Comparison of ENCODE assay signal across 22 mouse cellular contexts in genomic region chr8:107088526-107089063, GRCm38 (mm10). TPM values are rescaled to one million over a fixed set of nuclear protein-coding genes. Genes with fewer than 3 reads are reported as not detected.
"Had no signal": no experiment of that assay in that cellular context is flagged by ENCODE, and none has a peak within 500 bp of the region (broad histone marks: within the 10 kb centered on the region; RNA-seq: fewer than 3 reads in every experiment).

No protein-coding gene starts in this region.

- H3K9me3 ChIP-seq: liver, embryonic 15.5 days; lung, embryonic 15.5 days; megakaryocyte, embryonic 14.5 days; midbrain, embryonic 13.5 days; midbrain, embryonic 15.5 days had no signal

- H3K27ac ChIP-seq: liver, embryonic 15.5 days; lung, embryonic 15.5 days; macrophage; midbrain, embryonic 13.5 days; midbrain, embryonic 15.5 days; neural tube, embryonic 12.5 days had no signal

- H3K4me1 ChIP-seq: liver, embryonic 15.5 days; lung, embryonic 15.5 days; midbrain, embryonic 13.5 days; neural tube, embryonic 12.5 days had no signal

- H3K4me2 ChIP-seq: liver, embryonic 15.5 days; lung, embryonic 15.5 days; midbrain, embryonic 13.5 days; midbrain, embryonic 15.5 days; neural tube, embryonic 12.5 days had no signal

- ATAC-seq: liver, postnatal 0 days; lung, postnatal 0 days; midbrain, embryonic 13.5 days; midbrain, embryonic 15.5 days had no signal

- H3K27me3 ChIP-seq: liver, embryonic 15.5 days; lung, embryonic 15.5 days; megakaryocyte, embryonic 14.5 days; midbrain, embryonic 13.5 days; midbrain, embryonic 15.5 days; neural tube, embryonic 12.5 days had no signal

- H3K4me3 ChIP-seq: liver, embryonic 15.5 days; lung, embryonic 15.5 days; megakaryocyte, embryonic 14.5 days; midbrain, embryonic 13.5 days; midbrain, embryonic 15.5 days; neural tube, embryonic 12.5 days had no signal

- H3K9ac ChIP-seq: liver, embryonic 15.5 days; liver, postnatal 0 days; lung, embryonic 15.5 days; midbrain, embryonic 13.5 days; midbrain, embryonic 15.5 days; neural tube, embryonic 12.5 days had no signal

- DNase-seq: liver, postnatal 0 days; lung, adult 2 months; lung, postnatal 14 days; lung, postnatal 36 days; right cerebral cortex, postnatal 14 days; thymus, adult 2 months; thymus, postnatal 25 days; thymus, postnatal 4 days had no signal

RNA-seq across cellular contexts. Expression of gene Tmed6, which starts 23.2 kb away (rescaled TPM):
- total RNA-seq: megakaryocyte progenitor cell, adult 5-6 weeks; midbrain, postnatal 0 days; monocyte, adult 5-6 weeks; neutrophil, adult 5-6 weeks had no signal
- polyA plus RNA-seq: macrophage; midbrain, embryonic 13.5 days; midbrain, embryonic 15.5 days; midbrain, postnatal 0 days; neural tube, embryonic 12.5 days; neural tube, embryonic 14.5 days; urinary bladder, adult 2 months had no signal
